Mouse (Mus musculus) regulatory T cell (primary cell): ENCODE results near the gene Flrt2.

Source experiments
- in situ Hi-C: fragments of 300-600 bp; cut with MboI, MseI; formaldehyde crosslinking; loops from one replicate; pipeline ENCODE4 v1.15.1; 2025; ENCODE audit warnings: high pct_unique_total_duplicates

Gene Flrt2

GRCm38 (mm10) chr12:95734075-95734474 lies 42.0 kb downstream of the Flrt2 start:
- in situ Hi-C loops, result no loop called here

GRCm38 (mm10) chr12:95737571-95737970 lies 45.5 kb downstream of the Flrt2 start:
- in situ Hi-C loops, result no loop called here

GRCm38 (mm10) chr12:95738031-95738430 lies 46.0 kb downstream of the Flrt2 start:
- in situ Hi-C loops, result no loop called here

GRCm38 (mm10) chr12:95738491-95739135 lies 46.6 kb downstream of the Flrt2 start:
- in situ Hi-C loops, result no loop called here

GRCm38 (mm10) chr12:95739739-95740138 lies 47.7 kb downstream of the Flrt2 start:
- in situ Hi-C loops, result no loop called here

- in situ Hi-C loops, result no loop called here
Observed at GRCm38 (mm10) chr12:95741296-95741695, 49.3 kb downstream of the Flrt2 start.

- in situ Hi-C loops, result no loop called here
Observed at GRCm38 (mm10) chr12:95744307-95744706, 52.3 kb downstream of the Flrt2 start.

- in situ Hi-C loops, result no loop called here
Observed at GRCm38 (mm10) chr12:95746856-95747579, 55.0 kb downstream of the Flrt2 start.

GRCm38 (mm10) chr12:95748760-95749159 lies 56.7 kb downstream of the Flrt2 start:
- in situ Hi-C loops, result no loop called here

- in situ Hi-C loops, result no loop called here
Observed at GRCm38 (mm10) chr12:95749248-95749647, 57.2 kb downstream of the Flrt2 start.

GRCm38 (mm10) chr12:95759212-95759746 lies 67.3 kb downstream of the Flrt2 start:
- in situ Hi-C loops, result no loop called here

GRCm38 (mm10) chr12:95765255-95765654 lies 73.2 kb downstream of the Flrt2 start:
- in situ Hi-C loops, result no loop called here

GRCm38 (mm10) chr12:95769041-95769440 lies 77.0 kb downstream of the Flrt2 start:
- in situ Hi-C loops, result no loop called here

- in situ Hi-C loops, result no loop called here
Observed at GRCm38 (mm10) chr12:95770251-95770650, 78.2 kb downstream of the Flrt2 start.

- in situ Hi-C loops, result no loop called here
Observed at GRCm38 (mm10) chr12:95790146-95790545, 98.1 kb downstream of the Flrt2 start.

- in situ Hi-C loops, result no loop called here
Observed at GRCm38 (mm10) chr12:95816660-95817059, 124.6 kb downstream of the Flrt2 start.
